In the genomic region with DNA sequence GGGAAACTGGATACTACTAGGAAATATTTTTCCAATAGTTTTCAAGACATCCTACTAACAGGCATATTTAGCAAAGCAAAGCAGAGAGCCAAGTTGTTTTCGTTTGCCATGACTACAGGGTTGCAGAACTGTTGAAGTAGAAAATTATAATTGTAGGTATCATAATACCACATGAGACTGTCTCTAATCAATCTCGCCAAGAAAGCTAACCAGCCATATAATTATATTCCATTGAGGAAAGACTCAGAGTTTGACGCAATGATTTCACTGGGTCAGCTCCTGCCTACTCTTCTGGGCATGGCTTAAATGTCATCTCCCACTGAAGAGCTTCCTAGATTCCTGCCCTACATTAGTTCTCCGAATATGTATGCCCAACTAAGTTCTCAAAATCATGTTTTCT, we compare ENCODE assay signal across 19 mouse cellular contexts.
"Had no signal": no experiment of that assay in that cellular context is flagged by ENCODE, and none has a peak within 500 bp of the region (broad histone marks: within the 10 kb centered on the region; RNA-seq: fewer than 3 reads in every experiment).

No protein-coding gene starts in this region.

- H3K4me2 ChIP-seq: kidney, embryonic 15.5 days; limb, embryonic 12.5 days; limb, embryonic 15.5 days; liver, embryonic 11.5 days; lung, embryonic 15.5 days; midbrain, embryonic 11.5 days; stomach, embryonic 15.5 days had no signal

- H3K36me3 ChIP-seq: kidney, embryonic 15.5 days; limb, embryonic 12.5 days; limb, embryonic 15.5 days; lung, embryonic 15.5 days; stomach, embryonic 15.5 days had no signal

- H3K9ac ChIP-seq: kidney, embryonic 15.5 days; limb, embryonic 12.5 days; limb, embryonic 15.5 days; liver, embryonic 14.5 days; liver, postnatal 0 days; lung, embryonic 15.5 days; stomach, embryonic 15.5 days had no signal

- DNase-seq: kidney, adult 8-10 months; kidney, postnatal 10 days; kidney, postnatal 36 days; left cerebral cortex, postnatal 4 days; liver, postnatal 0 days; lung, postnatal 14 days; lung, postnatal 4 days; midbrain, embryonic 14.5 days; right cerebral cortex, postnatal 25 days; spleen, adult 18-20 months; thymus, postnatal 25 days had no signal

- H3K4me1 ChIP-seq: limb, embryonic 12.5 days; limb, embryonic 15.5 days; lung, embryonic 15.5 days; stomach, embryonic 15.5 days had no signal

- ATAC-seq: liver, postnatal 0 days had no signal

- H3K27me3 ChIP-seq: kidney, embryonic 15.5 days; limb, embryonic 12.5 days; limb, embryonic 15.5 days; lung, embryonic 15.5 days; stomach, embryonic 15.5 days had no signal

- H3K27ac ChIP-seq: kidney, embryonic 15.5 days; limb, embryonic 12.5 days; limb, embryonic 15.5 days; liver, embryonic 14.5 days; lung, embryonic 15.5 days; stomach, embryonic 15.5 days had no signal

- H3K4me3 ChIP-seq: kidney, embryonic 15.5 days; limb, embryonic 12.5 days; limb, embryonic 15.5 days; lung, embryonic 15.5 days; stomach, embryonic 15.5 days had no signal

- H3K9me3 ChIP-seq: kidney, embryonic 15.5 days; limb, embryonic 12.5 days; limb, embryonic 15.5 days; lung, embryonic 15.5 days; stomach, embryonic 15.5 days had no signal
